ENCODE assay signal across 8 mouse cellular contexts in genomic region chr7:118001121-118001520, GRCm38 (mm10).
A peak's percentile ranks its signal among the peaks of the same experiment; 100 is the strongest.
DNase-seq lines count a peak whose midpoint lies in the region; ATAC-seq and TF ChIP-seq lines count a peak whose summit lies in the region.

No protein-coding gene starts in this region.

- 7% methylated on average over 4 of the region's 4 CpGs for WGBS in intestine, embryonic 14.5 days
- 7% methylated on average over 4 of the region's 4 CpGs for WGBS in intestine, embryonic 16.5 days
- WGBS in lung, adult 2 months: 7% methylated on average over 4 of the region's 4 CpGs

- no peak overlapping the region for H3K4me2 ChIP-seq in intestine, embryonic 14.5 days (ENCODE audit: low read length)
- no peak overlapping the region for H3K4me2 ChIP-seq in intestine, embryonic 16.5 days (ENCODE audit: low read depth, low read length)

- DNase-seq in intestine, embryonic 14.5 days (ENCODE audit: low spot score): peak; percentile 87
- DNase-seq in adipocyte (ENCODE audit: low spot score): peak; percentile 46
- peak; percentile 67 for DNase-seq in forelimb bud, embryonic 11.5 days (ENCODE audit: low read depth, low spot score)
- peak; percentile 12 for DNase-seq in lung, adult 2 months
- DNase-seq in left cerebral cortex, adult 8-10 months (ENCODE audit: low spot score in 2 of 2): no peak
- DNase-seq in cerebellum, adult 9-10 months: no peak
- no peak for DNase-seq in frontal cortex, postnatal 14 days (ENCODE audit: low spot score in 2 of 2)

- H3K36me3 ChIP-seq in intestine, embryonic 14.5 days (ENCODE audit: control insufficient read depth, insufficient read depth, low read length): no peaks in the 10 kb centered on the region
- H3K36me3 ChIP-seq in intestine, embryonic 16.5 days (ENCODE audit: control insufficient read depth, insufficient read depth, low read length): no peaks in the 10 kb centered on the region

- ATAC-seq in intestine, embryonic 14.5 days (replicated peaks; ENCODE audit: low FRiP score, low TSS enrichment, low read depth): no peak
- no peak for ATAC-seq in intestine, embryonic 16.5 days

- no peak for TF ChIP-seq POLR2A in lung, adult 2 months (IDR thresholded peaks at IDR 0.05; ENCODE audit: borderline replicate concordance, extremely low read depth, low read depth, low read length)

- H3K9ac ChIP-seq in intestine, embryonic 14.5 days (ENCODE audit: low read length): no peak overlapping the region
- H3K9ac ChIP-seq in intestine, embryonic 16.5 days (ENCODE audit: low read depth, low read length): no peak overlapping the region

- no peak for TF ChIP-seq CTCF in lung, adult 2 months (IDR thresholded peaks at IDR 0.05; ENCODE audit: insufficient read depth, low read length)

- H3K4me3 ChIP-seq in intestine, embryonic 14.5 days (ENCODE audit: low read depth, low read length): no peak overlapping the region
- H3K4me3 ChIP-seq in intestine, embryonic 16.5 days (ENCODE audit: low read length): no peak overlapping the region
- H3K4me3 ChIP-seq in lung, adult 2 months (replicated peaks; ENCODE audit: extremely low read depth, low read depth, low read length): no peak overlapping the region

- no peaks in the 10 kb centered on the region for H3K27me3 ChIP-seq in intestine, embryonic 14.5 days (replicated peaks; ENCODE audit: control insufficient read depth, insufficient read depth, low read length)
- no peaks in the 10 kb centered on the region for H3K27me3 ChIP-seq in intestine, embryonic 16.5 days (replicated peaks; ENCODE audit: control insufficient read depth, insufficient read depth, low read length)

- H3K4me1 ChIP-seq in intestine, embryonic 14.5 days (replicated peaks; ENCODE audit: control insufficient read depth, insufficient read depth, low read length): no peaks in the 10 kb centered on the region
- no peaks in the 10 kb centered on the region for H3K4me1 ChIP-seq in intestine, embryonic 16.5 days (ENCODE audit: control insufficient read depth, insufficient read depth, low read length)
- H3K4me1 ChIP-seq in lung, adult 2 months (ENCODE audit: control insufficient read depth, insufficient read depth, low read length): no peaks in the 10 kb centered on the region

- H3K9me3 ChIP-seq in intestine, embryonic 14.5 days (ENCODE audit: control insufficient read depth, low read length): no peaks in the 10 kb centered on the region
- no peaks in the 10 kb centered on the region for H3K9me3 ChIP-seq in intestine, embryonic 16.5 days (ENCODE audit: control insufficient read depth, low read length)

- H3K27ac ChIP-seq in intestine, embryonic 14.5 days (ENCODE audit: low read depth): no peak overlapping the region
- H3K27ac ChIP-seq in intestine, embryonic 16.5 days (ENCODE audit: low read length): no peak overlapping the region

Comparison
In these comparisons a context has a peak if more than half of its experiments do, and no peak if none do; other contexts are left out.
1. DNase-seq: peak in intestine, embryonic 14.5 days (single experiment), adipocyte (single experiment), forelimb bud, embryonic 11.5 days (single experiment) and lung, adult 2 months (single experiment); none in left cerebral cortex, adult 8-10 months (0 of 2), cerebellum, adult 9-10 months (single experiment) and frontal cortex, postnatal 14 days (0 of 2).